Mouse (Mus musculus) adrenal gland (tissue): ENCODE measurements around the gene 4933428M09Rik.
"Not testable (repeated sequence)": the region's sequence is repeated elsewhere in the genome, so short reads cannot be mapped to it uniquely, and the experiment has no call there.

Experiments used
- intact Hi-C: fragments of 180-260 bp; cut with DNase I; formaldehyde crosslinking; loops from one replicate; pipeline ENCODE4 v1.15.1; 2025
- long read RNA-seq, 2 experiments: library from polyadenylated mRNA; unstranded; transcript quantifications; one replicate each; pipeline ENCODE4 v2.0.0; 2020; ENCODE audit warnings: borderline replicate concordance in 1 of 2; ENCODE audit not compliant: insufficient replicate concordance in 1 of 2

Gene 4933428M09Rik
- long read RNA-seq, experiment 1 = 0 reads
- long read RNA-seq, experiment 2 = 0 reads

GRCm38 (mm10) chrX:139178928-139179327, at the start of gene 4933428M09Rik:
TSS of gene 4933428M09Rik (plus strand) at chrX:139179228.
- intact Hi-C loops = no loop called here

DNA sequence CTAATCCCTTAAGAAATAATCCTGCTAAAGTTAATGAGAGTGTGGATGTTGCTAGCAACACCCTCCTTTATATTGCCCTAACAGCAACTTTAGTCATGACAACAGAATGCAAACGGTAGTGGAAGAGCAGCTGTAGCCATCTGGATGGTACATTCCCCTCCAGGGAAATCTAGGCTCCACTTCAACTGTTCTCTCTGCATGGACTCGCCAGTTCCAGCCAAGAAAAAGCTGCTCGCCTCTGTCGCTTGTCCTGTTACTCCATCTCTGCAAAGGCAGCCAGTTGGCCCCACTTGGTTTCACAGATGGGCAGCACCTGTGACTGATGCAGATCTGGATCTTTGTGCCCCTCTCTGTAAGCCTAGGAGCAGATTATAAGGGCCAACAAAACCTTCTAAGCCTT, 45.0 kb upstream of the 4933428M09Rik start:
- intact Hi-C loops = no loop called here

DNA sequence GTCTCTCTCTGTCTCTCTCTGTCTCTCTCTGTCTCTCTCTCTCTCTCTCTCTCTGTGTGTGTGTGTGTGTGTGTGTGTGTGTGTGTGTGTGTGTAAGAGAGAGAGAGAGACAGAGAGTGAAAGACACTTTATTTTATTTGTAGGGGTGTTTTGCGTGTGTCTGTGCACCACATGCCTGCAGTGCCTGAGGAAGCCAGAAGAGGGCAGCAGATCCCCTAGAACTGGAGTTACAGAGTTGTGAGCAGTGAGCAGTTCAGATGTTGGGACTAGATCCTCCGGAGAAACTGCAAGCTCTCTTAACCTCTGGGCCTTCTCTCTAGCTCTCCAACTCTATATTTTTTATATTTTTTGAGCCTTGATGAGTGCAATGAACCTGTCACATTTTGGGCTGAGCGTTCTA, 12.5 kb downstream of the 4933428M09Rik start:
- intact Hi-C loops = not testable (repeated sequence)

DNA sequence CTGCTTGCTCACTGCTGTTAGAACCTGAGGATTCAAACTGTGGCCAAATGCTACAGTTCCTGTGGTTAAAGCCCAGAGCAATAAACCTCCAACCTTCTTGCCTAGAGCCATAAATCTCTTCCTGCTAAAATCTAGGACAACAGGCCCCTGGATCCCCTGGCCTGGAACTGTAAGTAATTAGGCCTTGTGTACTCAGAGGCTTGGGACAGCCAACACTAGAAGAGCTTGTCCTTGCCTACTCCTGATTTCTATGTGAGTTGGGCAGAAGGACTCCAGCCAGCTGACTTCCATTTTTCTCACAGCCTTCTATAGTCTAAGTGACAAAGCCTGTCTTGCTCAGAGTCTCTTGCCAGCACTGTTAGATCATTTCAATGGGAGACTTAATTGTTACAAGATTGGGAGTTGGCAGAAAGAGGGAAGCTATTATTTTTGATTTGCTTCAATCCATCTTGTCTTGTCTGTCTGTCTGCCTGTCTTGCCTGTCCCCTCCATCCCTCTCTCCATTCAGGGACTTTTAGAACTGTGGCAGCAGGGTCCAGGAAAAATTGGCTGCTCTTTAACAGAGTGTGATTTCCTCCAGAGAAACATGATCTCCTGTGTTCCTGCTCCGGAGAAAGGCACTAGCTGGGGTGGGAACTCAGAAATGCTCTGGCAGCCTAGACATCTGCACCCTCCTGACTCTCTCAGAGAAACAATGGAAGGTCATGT, 15.7 kb downstream of the 4933428M09Rik start:
- intact Hi-C loops = no loop called here

DNA sequence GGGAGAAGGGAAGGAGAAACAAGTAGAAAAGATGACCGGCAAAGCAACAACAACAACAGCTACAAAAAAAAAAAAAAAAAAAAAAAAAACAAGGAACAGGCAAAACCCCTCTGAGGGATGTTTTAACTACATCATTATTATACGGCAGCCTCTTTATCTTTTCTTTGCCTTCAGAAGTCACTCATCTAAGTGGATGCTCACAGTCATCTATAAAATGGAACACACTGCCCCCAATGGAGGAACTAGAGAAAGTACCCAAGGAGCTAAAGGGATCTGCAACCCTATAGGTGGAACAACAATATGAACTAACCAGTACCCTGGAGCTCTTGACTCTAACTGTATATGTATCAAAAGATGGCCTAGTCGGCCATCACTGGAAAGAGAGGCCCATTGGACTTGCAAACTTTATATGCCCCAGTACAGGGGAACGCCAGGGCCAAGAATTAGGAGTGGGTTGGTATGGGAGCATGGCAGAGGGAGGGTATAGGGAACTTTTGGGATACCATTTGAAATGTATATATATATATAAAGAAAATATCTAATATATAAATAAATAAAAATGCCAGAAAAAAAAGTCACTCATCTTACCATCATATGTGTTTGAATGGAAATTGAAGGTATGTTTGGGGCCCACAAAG, 30.3 kb downstream of the 4933428M09Rik start:
- intact Hi-C loops = not testable (repeated sequence)

- intact Hi-C loops = no loop called here
Observed at GRCm38 (mm10) chrX:139209829-139210225, 30.8 kb downstream of the 4933428M09Rik start, which contains the start of gene Mum1l1. TSS of gene Mum1l1 (plus strand) at chrX:139210042.

DNA sequence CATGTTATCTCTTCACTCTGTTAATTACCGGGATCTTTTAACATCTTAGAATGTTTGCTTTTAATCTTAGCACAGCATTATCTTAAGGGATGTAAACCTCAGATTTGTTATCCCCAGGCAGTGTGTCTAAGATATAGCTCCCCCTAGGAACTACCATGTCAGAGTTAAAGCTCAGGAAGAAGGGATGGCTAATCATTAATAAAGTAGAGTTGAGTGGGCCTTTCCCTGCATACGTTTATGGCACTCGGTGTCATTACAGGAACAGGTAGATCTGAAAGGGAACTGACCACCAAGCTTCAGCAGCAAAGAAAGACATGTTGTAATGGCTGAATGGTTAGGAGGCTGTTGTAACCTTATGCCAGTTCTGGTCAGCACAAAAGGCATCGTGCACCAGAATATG, 35.7 kb downstream of the 4933428M09Rik start:
- intact Hi-C loops = no loop called here

DNA sequence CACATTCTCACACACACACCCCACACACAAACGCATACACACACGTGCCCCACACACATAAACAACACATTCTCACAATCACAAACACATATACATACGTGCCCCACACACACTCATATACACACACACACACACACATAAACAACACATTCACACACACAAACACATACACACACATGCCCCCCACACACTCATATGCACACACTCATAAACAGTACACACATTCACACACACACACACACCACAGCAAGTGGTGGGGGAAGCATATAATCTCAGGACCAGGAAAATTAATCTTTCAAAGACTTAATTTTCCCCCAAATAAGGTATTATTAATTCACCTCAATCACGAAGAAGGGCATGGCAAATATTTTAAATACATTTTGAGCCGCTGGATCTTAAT, 37.4 kb downstream of the 4933428M09Rik start:
- intact Hi-C loops = no loop called here

DNA sequence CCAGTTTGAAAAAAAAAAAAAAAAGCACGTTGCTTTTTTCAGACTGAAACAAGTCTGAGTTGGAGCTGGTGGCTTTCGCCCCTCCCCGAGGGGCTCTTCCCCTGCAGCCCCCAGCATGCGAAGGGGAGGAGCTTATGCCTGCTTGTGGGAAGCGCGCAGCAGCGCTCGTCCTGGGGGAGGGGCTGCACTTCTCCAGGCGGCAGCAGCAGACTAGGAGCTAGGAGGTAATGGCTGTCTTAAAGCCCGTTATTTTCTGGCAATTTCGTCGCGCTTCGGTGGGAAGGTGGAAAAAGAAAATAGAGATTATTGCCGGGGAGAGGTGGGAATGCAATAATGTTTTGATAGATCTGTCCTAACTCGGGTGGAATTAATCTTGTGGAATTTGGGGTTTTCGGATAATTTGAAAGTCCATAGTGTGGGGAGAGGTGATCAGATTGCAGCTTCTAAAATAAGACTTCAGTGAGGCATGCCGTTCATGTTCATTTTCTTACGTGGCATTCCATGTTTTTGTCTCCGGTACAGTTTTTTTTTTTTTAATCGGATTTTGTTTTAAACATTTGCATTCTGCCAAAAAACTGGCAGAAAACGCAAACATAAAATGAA, 38.1 kb downstream of the 4933428M09Rik start:
- intact Hi-C loops = no loop called here

DNA sequence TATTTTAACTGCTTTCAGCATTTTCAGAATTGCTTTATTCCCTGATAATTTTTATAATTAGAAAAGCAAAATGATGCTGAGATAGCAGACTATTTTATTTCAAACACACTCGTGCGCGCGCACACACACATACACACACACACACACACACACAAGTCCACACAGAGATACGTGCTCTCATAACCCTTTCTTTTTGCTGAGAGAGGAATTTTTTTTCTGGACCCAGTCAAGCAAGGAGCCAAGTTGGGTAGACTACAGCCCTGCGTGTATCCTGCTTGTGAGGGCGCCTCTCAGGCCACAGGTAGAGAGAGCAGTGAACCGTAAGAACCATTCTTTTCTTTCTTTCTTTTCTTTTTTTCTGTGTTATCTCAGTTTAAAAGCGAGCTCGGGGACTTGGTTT, 38.7 kb downstream of the 4933428M09Rik start:
- intact Hi-C loops = no loop called here

- intact Hi-C loops = no loop called here
Observed at GRCm38 (mm10) chrX:139219017-139219416, 40.0 kb downstream of the 4933428M09Rik start.

GRCm38 (mm10) chrX:139220830-139221229, 41.8 kb downstream of the 4933428M09Rik start:
- intact Hi-C loops = no loop called here

DNA sequence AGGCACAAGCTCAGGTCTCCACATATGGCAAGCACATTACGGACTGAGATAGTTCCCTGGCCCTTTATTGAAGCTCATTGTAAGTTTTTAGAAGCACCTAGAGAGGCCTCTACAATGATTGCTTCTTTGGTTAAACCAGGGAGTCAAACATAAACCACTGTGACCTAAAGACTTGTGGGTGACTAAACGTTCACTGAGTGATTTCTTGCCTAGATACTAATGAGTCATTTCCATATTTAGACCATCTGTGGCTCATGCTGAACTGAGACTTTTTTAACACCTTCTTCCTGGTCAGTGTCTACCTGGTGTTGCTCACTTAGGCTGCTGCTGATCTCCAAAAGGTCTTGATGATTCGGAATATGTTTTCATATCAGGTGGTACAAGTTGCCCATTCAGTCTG, 42.9 kb downstream of the 4933428M09Rik start:
- intact Hi-C loops = no loop called here
